Mouse (Mus musculus) liver, postnatal 0 days (tissue): ENCODE data around the gene Nt5dc3.

Experiments used
- CTCF ChIP-seq: sonication (generic); IDR thresholded peaks from 2 replicates; pipeline ENCODE4 v1.5.1; 2016; ENCODE audit warnings: antibody characterized with exemption, low read depth
- EP300 ChIP-seq: IDR thresholded peaks from 2 replicates; pipeline ENCODE4 v1.6.1; 2016; ENCODE audit warnings: antibody characterized with exemption, low read depth, mild to moderate bottlenecking

DNA sequence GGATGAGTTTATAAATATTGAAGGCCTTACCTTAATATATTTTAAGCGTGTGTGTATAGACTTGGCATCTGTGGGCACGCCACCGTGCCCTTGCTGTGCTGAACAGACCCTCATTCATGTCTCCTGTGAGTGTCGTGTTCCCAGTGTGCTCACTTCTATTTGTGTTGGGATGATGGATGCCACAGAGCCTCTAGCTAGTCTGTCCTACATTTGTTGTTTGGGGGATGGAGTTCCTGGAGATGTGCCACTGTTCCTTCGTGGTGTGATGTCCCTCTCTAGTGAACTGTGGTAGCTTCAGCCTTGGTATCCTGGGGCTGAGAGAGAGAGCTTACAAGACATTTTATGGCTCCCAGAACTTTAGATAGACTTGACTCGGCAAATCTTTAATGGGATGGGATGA is 60.0 kb downstream of the Nt5dc3 start:
- TF ChIP-seq CTCF (no peak), EP300 (no peak)
